Mouse (Mus musculus): ENCODE measurements around the gene Fut1.

The Fut1 gene

DNA sequence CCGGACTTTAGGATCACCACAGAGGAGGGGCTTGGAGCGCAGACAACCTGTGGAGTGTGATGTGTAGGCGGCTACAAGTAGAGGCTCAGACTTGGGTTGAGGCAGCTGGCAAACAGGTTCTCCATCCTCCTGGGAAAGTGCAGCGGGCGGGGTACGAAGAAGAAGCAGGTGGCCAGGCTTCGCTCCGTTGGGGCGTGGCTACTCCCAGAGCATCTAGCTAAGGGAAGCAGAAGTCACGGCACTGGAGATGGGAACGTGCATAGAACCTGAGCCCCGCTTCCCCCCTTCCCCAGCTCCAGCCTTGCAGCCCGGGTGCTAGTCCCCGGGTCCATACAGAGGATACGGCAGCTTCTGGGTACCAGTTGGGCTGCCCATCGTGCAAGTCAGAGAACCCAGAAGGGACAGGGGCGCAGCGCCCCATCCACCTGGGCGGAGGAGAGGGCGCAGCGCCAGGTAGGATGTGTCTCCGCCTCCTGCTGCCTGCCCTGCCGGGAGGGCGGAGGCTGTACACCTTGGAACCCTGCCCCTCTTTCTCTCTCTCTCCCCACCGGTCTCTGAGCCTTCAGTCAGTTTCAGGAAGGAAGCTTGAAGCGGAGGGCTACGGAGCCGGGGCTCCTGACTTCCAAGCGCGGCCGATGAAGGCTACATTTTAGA is at the start of gene Fut1:
Gene Fut1 (plus strand): TSS at position 248 of the 654 bp plus-strand sequence.
- DNase-seq, result no peak

- DNase-seq, result peak; percentile 95
These were observed 49.1 kb upstream of the Fut1 start for GRCm38 (mm10) chr7:45567780-45568516.

DNA sequence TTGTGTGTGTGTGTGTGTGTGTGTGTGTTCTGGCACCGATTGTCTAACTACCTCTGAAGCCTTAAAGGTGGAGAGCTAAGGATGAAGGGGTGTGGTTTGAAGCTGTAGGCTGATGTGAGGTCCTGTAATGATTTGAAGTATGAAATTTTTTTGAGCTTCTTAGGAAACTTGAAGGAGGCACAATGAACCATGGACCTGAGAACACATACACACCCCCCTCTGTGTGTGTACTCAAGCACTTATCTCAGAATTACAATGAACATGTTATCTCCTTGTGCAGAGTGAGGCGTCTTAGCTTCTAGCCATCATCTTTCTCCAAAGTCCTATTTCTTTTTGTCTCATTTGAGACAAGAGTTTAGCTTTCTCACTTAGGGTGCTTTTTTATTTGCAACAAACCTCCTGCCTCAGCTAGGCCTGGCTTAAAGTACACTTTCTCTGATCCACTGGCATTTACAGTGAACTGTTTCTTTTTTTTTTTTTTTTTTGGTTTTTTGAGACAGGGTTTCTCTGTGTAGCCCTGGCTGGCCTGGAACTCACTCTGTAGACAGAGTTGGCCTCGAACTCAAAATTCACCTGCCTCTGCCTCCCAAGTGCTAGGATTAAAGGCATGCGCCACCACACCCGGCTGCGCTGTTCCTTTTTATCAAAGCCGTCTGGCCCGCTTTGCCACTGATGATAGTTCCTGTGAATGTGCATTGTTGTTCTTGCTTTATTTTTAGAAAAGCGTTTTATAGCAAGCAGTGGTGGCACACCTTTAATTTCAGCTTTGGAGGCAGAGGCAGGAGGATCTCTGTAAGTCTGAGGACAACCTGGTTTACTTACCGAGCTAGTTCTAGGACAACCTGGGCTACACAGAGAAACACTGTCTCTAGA is 48.3 kb upstream of the Fut1 start:
- no peak for DNase-seq

- peak; percentile 87 for DNase-seq
These were observed 46.9 kb upstream of the Fut1 start, which contains the start of gene Bcat2 for GRCm38 (mm10) chr7:45570103-45570741. Bcat2 (plus strand) TSS chr7:45570153.

- no peak for DNase-seq
These were observed 45.1 kb upstream of the Fut1 start for GRCm38 (mm10) chr7:45571966-45572365.

GRCm38 (mm10) chr7:45573954-45574353 is 43.1 kb upstream of the Fut1 start:
- no peak for DNase-seq

DNA sequence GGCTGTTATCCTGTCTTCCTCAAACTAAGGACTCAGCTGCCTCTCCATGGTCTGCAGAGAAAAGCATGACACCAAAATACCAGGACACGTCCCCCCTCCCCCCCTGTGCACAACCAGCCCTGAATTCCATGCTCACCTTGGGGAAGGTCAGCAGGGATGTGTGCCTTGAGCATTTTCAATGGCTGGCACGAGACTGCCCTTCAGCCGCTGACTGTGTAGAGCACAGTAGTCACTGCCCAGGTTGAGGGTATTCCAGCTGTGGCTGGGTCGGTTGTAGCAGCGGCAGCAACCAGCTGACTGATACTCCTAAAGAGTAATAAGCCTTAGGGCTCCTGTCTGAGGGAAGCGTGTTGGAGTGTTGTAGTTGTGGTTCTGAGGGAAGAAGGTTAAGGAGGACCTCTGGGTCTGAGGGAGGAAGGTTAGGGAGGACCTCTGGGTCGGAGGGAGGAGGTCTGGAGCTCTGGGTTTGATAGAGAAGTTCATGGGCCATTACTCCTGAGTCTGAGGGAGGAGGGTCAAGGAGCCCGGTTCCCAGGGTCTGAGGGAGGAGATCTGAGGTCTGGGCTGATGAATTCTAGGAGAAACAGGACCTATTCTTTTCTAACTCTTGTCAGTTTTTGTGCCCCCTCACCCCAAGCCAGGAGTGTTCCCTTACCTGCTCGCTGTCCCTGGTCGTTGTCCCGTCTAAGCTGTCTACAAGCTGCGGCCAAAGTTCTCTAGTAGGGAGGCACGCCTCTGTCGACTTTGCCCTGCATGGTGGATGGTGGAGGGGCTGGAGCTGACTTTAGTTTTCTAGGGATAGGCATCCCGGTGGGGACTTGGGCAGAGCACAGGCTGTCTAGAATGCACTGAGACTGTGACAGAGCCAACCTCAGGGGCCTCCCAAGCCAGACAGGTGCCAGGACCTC is 42.4 kb upstream of the Fut1 start:
- DNase-seq, result no peak

DNA sequence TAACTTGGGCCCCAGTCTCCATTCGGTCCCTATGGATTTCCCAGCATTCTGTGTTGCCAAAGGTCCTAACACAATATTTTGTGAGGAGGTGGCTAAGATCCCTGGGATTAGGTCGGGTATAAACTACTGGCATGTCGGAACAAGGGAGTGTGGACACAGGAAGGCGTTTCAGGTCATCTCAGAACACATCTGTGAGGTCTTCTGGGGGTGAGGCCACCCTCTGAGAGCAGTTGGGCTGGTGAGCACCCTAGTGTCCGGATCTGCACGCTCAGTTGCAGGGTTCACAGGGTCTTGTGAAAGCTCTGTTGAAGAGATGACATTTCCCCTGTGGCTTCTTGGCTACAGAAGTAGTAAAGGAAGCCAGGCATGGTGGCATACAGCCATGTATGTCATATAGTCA is 31.2 kb upstream of the Fut1 start:
- no peak for DNase-seq

GRCm38 (mm10) chr7:45587631-45588592 is 29.2 kb upstream of the Fut1 start:
- DNase-seq, result no peak

DNA sequence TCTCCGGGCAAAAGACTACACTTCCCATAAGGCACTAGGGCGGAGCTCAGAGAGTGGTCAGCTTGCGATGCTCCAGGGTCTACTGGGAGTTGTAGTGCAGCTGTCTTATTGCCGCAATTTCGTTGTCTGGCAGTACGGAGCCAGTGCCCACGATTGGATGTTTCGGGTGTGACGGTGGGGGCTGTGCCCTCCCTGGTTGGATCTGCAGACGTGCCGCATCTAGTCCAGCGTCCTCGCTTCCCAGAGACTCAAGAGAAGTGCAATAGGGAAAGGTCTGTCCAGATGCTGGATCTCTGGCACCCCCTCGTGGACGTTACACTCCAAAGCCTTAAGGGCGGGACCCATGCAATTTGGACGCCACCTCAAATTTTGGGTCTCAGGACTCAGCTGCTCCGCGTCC is 27.9 kb upstream of the Fut1 start:
- peak; percentile 97 for DNase-seq

DNA sequence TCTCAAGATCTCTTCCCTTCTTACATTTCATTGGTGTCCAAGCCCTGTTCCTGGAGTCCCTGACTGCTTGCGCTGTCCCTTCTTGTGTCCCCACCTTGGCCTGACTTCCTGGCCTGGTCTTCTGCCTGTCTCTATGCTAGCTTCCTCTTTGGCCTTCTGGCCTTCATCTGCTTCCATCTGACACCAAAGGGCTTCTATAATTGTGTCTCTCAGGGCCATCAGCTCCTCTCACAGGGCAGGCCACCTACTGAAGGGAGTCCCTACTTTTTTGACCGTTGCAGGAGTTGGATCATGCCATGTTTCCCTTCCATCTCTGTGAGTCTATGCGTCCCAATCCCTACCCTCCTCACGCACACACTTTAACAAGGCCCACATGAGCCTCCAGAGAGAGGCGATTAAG is 27.2 kb upstream of the Fut1 start:
- no peak for DNase-seq

- peak; percentile 25 for DNase-seq
These were observed 26.2 kb upstream of the Fut1 start for GRCm38 (mm10) chr7:45590874-45591273.

GRCm38 (mm10) chr7:45591880-45592279 is 25.2 kb upstream of the Fut1 start:
- DNase-seq, result no peak

GRCm38 (mm10) chr7:45593118-45593815 is 23.8 kb upstream of the Fut1 start:
- DNase-seq, result peak; percentile 80

- no peak for DNase-seq
These were observed 21.9 kb upstream of the Fut1 start for GRCm38 (mm10) chr7:45595176-45595575.

- no peak for DNase-seq
These were observed 21.0 kb upstream of the Fut1 start for GRCm38 (mm10) chr7:45596107-45596506.

DNA sequence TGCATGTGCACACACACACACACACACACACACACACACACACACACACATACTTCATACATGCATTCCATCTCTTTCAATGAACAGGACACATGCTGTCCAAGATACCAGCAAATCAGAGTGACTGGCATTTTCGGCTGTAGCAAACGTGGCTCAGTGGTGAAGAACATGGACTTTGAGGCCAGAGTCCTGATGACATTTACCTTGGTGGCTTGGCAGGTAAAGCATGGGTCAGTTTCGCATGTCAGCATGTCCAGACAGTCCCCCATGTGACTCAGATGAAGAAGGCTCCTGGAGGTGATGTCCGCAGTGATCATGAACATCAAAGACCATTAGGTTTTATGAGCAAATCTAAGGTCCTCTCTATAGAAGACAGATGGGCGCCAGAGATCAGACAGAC is 20.1 kb upstream of the Fut1 start:
- no peak for DNase-seq

- DNase-seq, result no peak
These were observed 19.6 kb upstream of the Fut1 start for GRCm38 (mm10) chr7:45597527-45597926.

DNA sequence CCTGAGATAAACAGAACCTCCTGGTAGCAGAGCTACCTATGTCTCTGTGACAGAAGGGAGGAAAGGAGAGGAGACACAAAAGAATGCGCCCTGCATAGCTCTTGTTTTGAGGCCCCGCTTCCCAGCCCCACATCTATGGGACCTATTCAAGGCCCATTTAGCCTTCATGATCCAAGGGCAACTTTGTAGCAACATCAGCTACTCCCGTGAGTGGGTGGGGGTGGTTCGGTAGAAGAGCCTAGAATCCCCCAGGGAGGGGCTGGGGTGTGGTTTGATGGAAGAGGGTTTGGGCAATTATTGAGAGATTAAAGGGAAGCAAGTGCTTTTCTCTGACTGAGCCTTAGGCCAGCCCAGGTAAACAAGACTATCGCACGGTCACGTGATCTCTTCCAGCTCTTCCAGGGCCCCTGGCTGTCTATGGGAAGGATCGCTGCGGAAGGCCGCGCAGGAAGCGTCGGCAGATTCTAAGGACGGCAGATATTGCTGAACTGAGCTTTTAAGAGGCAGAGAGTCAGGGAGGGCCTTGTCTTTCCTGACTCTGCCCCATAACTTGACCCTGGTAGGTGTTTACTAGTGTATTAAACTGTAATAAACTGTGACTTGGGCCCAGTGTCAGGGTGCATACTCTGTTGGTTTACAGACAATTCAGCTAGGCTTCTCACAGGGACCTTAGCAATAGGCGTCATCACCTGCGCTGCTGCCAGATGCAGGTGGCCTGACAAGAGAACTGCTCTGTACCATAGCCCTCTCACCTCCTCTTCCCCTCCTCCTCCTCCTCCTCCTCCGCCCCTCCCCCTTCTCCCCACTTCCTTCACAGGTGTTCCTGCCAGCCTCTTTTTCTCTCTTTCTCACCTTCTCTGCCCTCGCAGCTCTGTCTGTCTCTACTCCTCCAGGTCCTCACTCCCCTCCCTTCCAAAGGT is 17.9 kb upstream of the Fut1 start:
- no peak for DNase-seq
